Mouse (Mus musculus) G1E (cell line): ENCODE data around the gene Mpped2.

ENCODE experiments used
- CTCF ChIP-seq: IDR thresholded peaks from 2 replicates; pipeline ENCODE4 v1.5.1; 2012; ENCODE audit warnings: low read depth, low read length, inconsistent platforms, mixed read lengths
- GATA1 ChIP-seq: IDR thresholded peaks from 2 replicates; pipeline ENCODE4 v1.6.1; 2012; ENCODE audit warnings: borderline replicate concordance, low read length, inconsistent platforms, mixed read lengths
- POLR2AphosphoS5 ChIP-seq: IDR thresholded peaks from 2 replicates; pipeline ENCODE4 v1.6.1; 2012; ENCODE audit warnings: low read depth, low read length, inconsistent platforms; ENCODE audit not compliant: insufficient replicate concordance
- TAL1 ChIP-seq: conservative IDR thresholded peaks from 2 replicates; pipeline ENCODE4 v1.6.1; 2012; ENCODE audit warnings: low read depth, low read length, inconsistent platforms, mixed read lengths

- TF ChIP-seq CTCF (no peak), POLR2AphosphoS5 (no peak), GATA1 (no peak), TAL1 (no peak)
Measured at GRCm38 (mm10) chr2:106715674-106716364, 22.8 kb downstream of the Mpped2 start.
